Mouse (Mus musculus): ENCODE data around the gene Syne2. TPM values are rescaled to one million over a fixed set of nuclear protein-coding genes. Genes with fewer than 3 reads are reported as not detected.

The Syne2 gene
- total and polyA plus RNA-seq, 3 experiments: 3.9 to 7.5 (median 4.9) TPM

DNA sequence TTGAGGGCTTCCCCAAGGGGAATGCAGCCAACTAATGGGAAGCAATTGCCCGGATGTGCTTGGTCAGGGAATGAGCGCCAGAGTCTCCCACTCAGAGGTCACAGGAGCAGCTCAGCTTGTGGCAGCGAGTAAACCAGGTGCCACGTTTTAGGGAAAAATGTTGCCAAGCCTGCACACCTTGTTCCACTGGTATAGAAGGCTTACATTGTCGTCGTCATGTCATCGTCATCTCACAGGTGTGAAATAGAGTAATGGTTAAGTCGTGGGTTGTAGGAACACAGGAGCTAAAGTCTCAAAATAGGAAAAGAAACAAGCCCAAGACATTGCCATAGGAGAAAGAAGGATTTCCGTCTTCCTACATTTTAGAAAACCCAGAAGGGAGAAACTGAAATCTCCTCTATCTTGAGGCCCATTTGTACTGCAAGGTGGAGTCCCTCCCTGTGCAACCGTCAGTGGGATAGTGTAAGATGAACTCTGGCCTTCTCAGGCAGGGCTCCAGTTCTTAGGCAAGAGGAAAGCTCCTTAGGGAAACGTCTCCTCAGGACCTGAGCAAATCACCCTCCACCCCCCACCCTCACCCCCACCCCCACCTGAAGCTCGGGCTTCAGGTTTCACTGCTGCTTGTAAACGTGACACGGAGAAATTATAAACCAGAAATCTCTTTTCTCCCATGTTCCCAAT, 263.1 kb downstream of the Syne2 start:
- H3K27me3 ChIP-seq (replicated peaks): no peaks in the 10 kb centered on the region
- in situ Hi-C loops (cut with MboI; ENCODE audit: low pct_ligation_motif_present, low pct_unique_long_range_greater_than_20kb, low sequenced_read_pairs) (no loop called here), dilution Hi-C loops (cut with MboI; ENCODE audit: extremely low pct_ligation_motif_present, extremely low pct_unique_long_range_greater_than_20kb, low sequenced_read_pairs) (no loop called here)
- H3K9ac ChIP-seq (ENCODE audit: insufficient read depth, low read depth): no peak overlapping the region
- H3K27ac ChIP-seq (ENCODE audit: insufficient read depth, low read depth): no peak overlapping the region
- no peaks in the 10 kb centered on the region for H3K9me3 ChIP-seq (replicated peaks; ENCODE audit: low read length)
- peaks cover 0 to 2% of the 10 kb centered on the region in 2 experiments for H3K36me3 ChIP-seq (replicated peaks in 1 of 2; ENCODE audit: control insufficient read depth in 1 of 2, insufficient read depth in 1 of 2, low read length in 1 of 2)
- H3K79me2 ChIP-seq (replicated peaks; ENCODE audit: control insufficient read depth, extremely low read depth, insufficient read depth, poor library complexity, severe bottlenecking): no peaks in the 10 kb centered on the region
- no peak overlapping the region for H3K4me3 ChIP-seq (replicated peaks in 1 of 3; ENCODE audit: low read depth in 2 of 3, low read length in 2 of 3, poor library complexity in 1 of 3)
- TF ChIP-seq ZC3H11A (IDR thresholded peaks at IDR 0.05; ENCODE audit: low read depth, low read length) (no peak), MAZ (IDR thresholded peaks at IDR 0.05; ENCODE audit: low read depth, low read length) (no peak), POLR2AphosphoS2 (IDR thresholded peaks at IDR 0.05; ENCODE audit: low read depth, low read length) (no peak), IRF4 (IDR thresholded peaks at IDR 0.05; ENCODE audit: low read depth, low read length) (no peak), CTCF (conservative IDR thresholded peaks at IDR 0.05 in 1 of 2, IDR thresholded peaks at IDR 0.05 in 1 of 2; ENCODE audit: low read depth in 2 of 2, low read length in 2 of 2) (no peak), NRF1 (IDR thresholded peaks at IDR 0.05; ENCODE audit: low read depth, low read length) (no peak), BHLHE40 (IDR thresholded peaks at IDR 0.05; ENCODE audit: low read depth, low read length) (no peak), CHD1 (IDR thresholded peaks at IDR 0.05; ENCODE audit: low read depth, low read length) (no peak)
- H3K4me2 ChIP-seq (ENCODE audit: insufficient read depth, low read depth, poor library complexity, severe bottlenecking): no peak overlapping the region
- DNase-seq (ENCODE audit: extremely low read depth): no peak
- peaks cover 10 to 21% of the 10 kb centered on the region in 2 experiments; a peak in 3 of 4 replicates for H3K4me1 ChIP-seq (ENCODE audit: control insufficient read depth in 1 of 2, insufficient read depth in 2 of 2)

DNA sequence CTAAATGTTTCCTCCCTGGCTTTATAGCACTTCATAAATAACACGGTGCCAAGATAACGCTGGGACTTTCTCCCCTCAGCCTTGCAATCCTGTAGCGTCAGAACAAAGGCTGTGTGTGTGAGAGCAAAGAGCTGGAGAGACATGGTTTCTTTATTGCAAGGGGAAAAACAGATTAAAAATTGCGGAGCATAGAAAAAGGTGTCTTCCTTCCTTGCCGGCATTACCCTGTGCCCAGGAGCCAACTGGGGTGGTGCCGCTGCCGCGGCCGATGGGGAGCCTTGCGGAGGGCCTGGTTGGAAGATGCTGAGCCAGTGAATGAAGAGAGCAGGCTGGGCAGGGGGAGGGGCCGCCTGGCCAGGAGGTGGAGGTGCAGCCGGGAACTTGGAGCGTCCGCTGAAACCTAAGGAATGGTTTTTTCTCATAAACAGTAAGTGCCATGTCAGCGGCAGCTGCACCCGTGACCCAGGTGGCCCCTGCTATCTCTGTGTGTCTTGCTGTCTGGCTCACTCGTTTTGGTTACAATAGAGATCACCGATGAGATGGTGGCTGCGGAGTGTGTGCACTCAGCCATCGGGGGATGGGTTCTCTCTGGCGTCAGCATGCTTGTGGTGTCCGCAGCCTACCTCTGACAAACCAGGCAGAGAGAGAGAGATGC, 263.8 kb downstream of the Syne2 start:
- H3K9ac ChIP-seq (ENCODE audit: insufficient read depth, low read depth): no peak overlapping the region
- no peak for DNase-seq (ENCODE audit: extremely low read depth)
- TF ChIP-seq ZKSCAN1 (IDR thresholded peaks at IDR 0.05; ENCODE audit: borderline replicate concordance, low read depth, low read length) (no peak), JUND (conservative IDR thresholded peaks at IDR 0.05; ENCODE audit: low read depth, low read length) (no peak), HCFC1 (IDR thresholded peaks at IDR 0.05; ENCODE audit: low read depth, low read length) (no peak), USF2 (conservative IDR thresholded peaks at IDR 0.05; ENCODE audit: low read depth, low read length) (no peak)
- no peak overlapping the region for H3K4me2 ChIP-seq (ENCODE audit: insufficient read depth, low read depth, poor library complexity, severe bottlenecking)
- H3K4me1 ChIP-seq (ENCODE audit: control insufficient read depth in 1 of 2, insufficient read depth in 2 of 2): peaks cover 8 to 22% of the 10 kb centered on the region in 2 experiments; a peak in 3 of 4 replicates
- no peaks in the 10 kb centered on the region for H3K9me3 ChIP-seq (replicated peaks; ENCODE audit: low read length)
- H3K27me3 ChIP-seq (replicated peaks): no peaks in the 10 kb centered on the region
- H3K27ac ChIP-seq (ENCODE audit: insufficient read depth, low read depth): no peak overlapping the region
- H3K79me2 ChIP-seq (replicated peaks; ENCODE audit: control insufficient read depth, extremely low read depth, insufficient read depth, poor library complexity, severe bottlenecking): no peaks in the 10 kb centered on the region
- in situ Hi-C loops (cut with MboI; ENCODE audit: low pct_ligation_motif_present, low pct_unique_long_range_greater_than_20kb, low sequenced_read_pairs): no loop called here
- no peak overlapping the region for H3K4me3 ChIP-seq (replicated peaks in 1 of 3; ENCODE audit: low read depth in 2 of 3, low read length in 2 of 3, poor library complexity in 1 of 3)
- H3K36me3 ChIP-seq (replicated peaks in 1 of 2; ENCODE audit: control insufficient read depth in 1 of 2, insufficient read depth in 1 of 2, low read length in 1 of 2): peaks cover 0 to 2% of the 10 kb centered on the region in 2 experiments
- dilution Hi-C loops (cut with MboI; ENCODE audit: extremely low pct_ligation_motif_present, extremely low pct_unique_long_range_greater_than_20kb, low sequenced_read_pairs): no loop called here

Data from CH12.LX (cell line).